Mouse (Mus musculus): Measurements from ENCODE around the gene Btc. TPM values are rescaled to one million over a fixed set of nuclear protein-coding genes. Genes with fewer than 3 reads are reported as not detected.

Btc gene
- polyA plus RNA-seq, 1 experiment from 2014 or later = 2.2 TPM

DNA sequence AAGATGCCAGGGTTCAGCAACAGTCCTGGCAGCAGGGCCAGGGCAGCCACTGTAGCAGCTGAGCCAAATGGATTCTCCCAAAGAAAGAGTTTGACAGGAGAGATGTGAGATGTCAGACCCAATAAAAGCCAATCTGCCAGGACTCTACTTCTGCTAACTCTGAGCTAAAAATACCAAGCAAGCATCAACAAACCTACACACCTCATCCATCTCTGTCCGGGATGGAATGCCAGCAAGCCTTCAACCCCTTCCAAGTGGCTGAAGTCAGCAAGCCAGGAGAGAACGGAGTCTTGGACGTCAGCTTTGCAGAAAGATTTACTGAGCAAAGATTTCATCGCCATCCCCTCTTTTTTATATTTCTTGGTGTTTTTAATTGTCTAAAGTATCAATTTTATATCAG is 88.8 kb downstream of the Btc start:
- H3K9ac ChIP-seq (ENCODE audit: low read length) = no peak overlapping the region
- no peak overlapping the region for H3K4me3 ChIP-seq (ENCODE audit: control insufficient read depth in 1 of 2, insufficient read depth in 1 of 2, low read depth in 1 of 2, low read length in 2 of 2)
- no peaks in the 10 kb centered on the region for H3K36me3 ChIP-seq (ENCODE audit: control insufficient read depth, insufficient read depth, low read length)
- no peak overlapping the region for H3K4me2 ChIP-seq (ENCODE audit: low read length)
- no peaks in the 10 kb centered on the region for H3K4me1 ChIP-seq (ENCODE audit: control insufficient read depth in 2 of 2, insufficient read depth in 2 of 2, low read length in 2 of 2)
- no peak overlapping the region for H3K27ac ChIP-seq (replicated peaks in 1 of 2; ENCODE audit: control insufficient read depth in 1 of 2, insufficient read depth in 1 of 2, low read depth in 2 of 2, low read length in 2 of 2)
- H3K27me3 ChIP-seq (ENCODE audit: control insufficient read depth, insufficient read depth, low read length) = no peaks in the 10 kb centered on the region
- 35% methylated on average over 4 of the region's 4 CpGs for WGBS
- no peaks in the 10 kb centered on the region for H3K9me3 ChIP-seq (ENCODE audit: control insufficient read depth, low read length)
- ATAC-seq (ENCODE audit: insufficient number of reproducible peaks, insufficient read depth, low FRiP score, low read depth) = no peak

DNA sequence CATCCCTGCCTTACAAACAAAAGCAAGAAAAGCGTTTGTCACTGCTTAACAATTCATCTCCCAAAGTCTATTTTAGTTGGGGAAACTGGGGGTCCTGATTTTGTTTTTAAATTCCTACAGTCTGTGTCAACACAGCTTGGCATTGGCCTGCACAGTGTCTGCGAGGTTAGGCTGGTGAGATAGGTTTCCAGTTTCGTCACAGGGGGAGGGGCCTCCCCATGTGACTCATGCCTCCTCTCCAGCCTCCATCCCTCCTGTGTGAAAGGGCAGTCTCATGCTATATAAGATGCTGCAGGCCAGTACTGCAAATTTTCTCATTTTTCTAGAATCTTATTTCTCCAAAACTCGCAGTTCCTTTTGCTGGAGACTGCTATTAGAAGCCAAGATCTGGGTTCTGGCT is 91.0 kb downstream of the Btc start:
- H3K4me3 ChIP-seq (ENCODE audit: control insufficient read depth in 1 of 2, insufficient read depth in 1 of 2, low read depth in 1 of 2, low read length in 2 of 2) = no peak overlapping the region
- ATAC-seq (ENCODE audit: insufficient number of reproducible peaks, insufficient read depth, low FRiP score, low read depth) = no peak
- no peaks in the 10 kb centered on the region for H3K9me3 ChIP-seq (ENCODE audit: control insufficient read depth, low read length)
- no peak overlapping the region for H3K9ac ChIP-seq (ENCODE audit: low read length)
- H3K4me2 ChIP-seq (ENCODE audit: low read length) = no peak overlapping the region
- H3K27ac ChIP-seq (replicated peaks in 1 of 2; ENCODE audit: control insufficient read depth in 1 of 2, insufficient read depth in 1 of 2, low read depth in 2 of 2, low read length in 2 of 2) = no peak overlapping the region
- H3K4me1 ChIP-seq (ENCODE audit: control insufficient read depth in 2 of 2, insufficient read depth in 2 of 2, low read length in 2 of 2) = no peaks in the 10 kb centered on the region
- H3K36me3 ChIP-seq (ENCODE audit: control insufficient read depth, insufficient read depth, low read length) = no peaks in the 10 kb centered on the region
- WGBS = 28% methylated on average over 4 of the region's 4 CpGs
- no peaks in the 10 kb centered on the region for H3K27me3 ChIP-seq (ENCODE audit: control insufficient read depth, insufficient read depth, low read length)

GRCm38 (mm10) chr5:91308576-91308975 is 94.2 kb downstream of the Btc start:
- no peak for ATAC-seq (ENCODE audit: insufficient number of reproducible peaks, insufficient read depth, low FRiP score, low read depth)
- Histone ChIP-seq H3K27ac (replicated peaks in 1 of 2; ENCODE audit: control insufficient read depth in 1 of 2, insufficient read depth in 1 of 2, low read depth in 2 of 2, low read length in 2 of 2) (no peak overlapping the region), H3K4me3 (ENCODE audit: control insufficient read depth in 1 of 2, insufficient read depth in 1 of 2, low read depth in 1 of 2, low read length in 2 of 2) (no peak overlapping the region), H3K9ac (ENCODE audit: low read length) (no peak overlapping the region), H3K4me1 (ENCODE audit: control insufficient read depth in 2 of 2, insufficient read depth in 2 of 2, low read length in 2 of 2) (no peaks in the 10 kb centered on the region), H3K9me3 (ENCODE audit: control insufficient read depth, low read length) (no peaks in the 10 kb centered on the region), H3K36me3 (ENCODE audit: control insufficient read depth, insufficient read depth, low read length) (no peaks in the 10 kb centered on the region), H3K4me2 (ENCODE audit: low read length) (no peak overlapping the region), H3K27me3 (ENCODE audit: control insufficient read depth, insufficient read depth, low read length) (no peaks in the 10 kb centered on the region)
- WGBS = 42% methylated on average over 7 of the region's 7 CpGs

GRCm38 (mm10) chr5:91307907-91308306 is 94.9 kb downstream of the Btc start:
- Histone ChIP-seq H3K4me2 (ENCODE audit: low read length) (no peak overlapping the region), H3K27ac (replicated peaks in 1 of 2; ENCODE audit: control insufficient read depth in 1 of 2, insufficient read depth in 1 of 2, low read depth in 2 of 2, low read length in 2 of 2) (no peak overlapping the region), H3K4me1 (ENCODE audit: control insufficient read depth in 2 of 2, insufficient read depth in 2 of 2, low read length in 2 of 2) (no peaks in the 10 kb centered on the region), H3K36me3 (ENCODE audit: control insufficient read depth, insufficient read depth, low read length) (no peaks in the 10 kb centered on the region), H3K4me3 (ENCODE audit: control insufficient read depth in 1 of 2, insufficient read depth in 1 of 2, low read depth in 1 of 2, low read length in 2 of 2) (no peak overlapping the region), H3K9ac (ENCODE audit: low read length) (no peak overlapping the region), H3K9me3 (ENCODE audit: control insufficient read depth, low read length) (no peaks in the 10 kb centered on the region), H3K27me3 (ENCODE audit: control insufficient read depth, insufficient read depth, low read length) (no peaks in the 10 kb centered on the region)
- WGBS = 6% methylated on average over 1 of the region's 1 CpGs
- ATAC-seq (ENCODE audit: insufficient number of reproducible peaks, insufficient read depth, low FRiP score, low read depth) = no peak

Other genes starting within 250 kb of the Btc start
- gene Parm1, start 114.6 kb upstream of the Btc start, polyA plus RNA-seq (2014; fragmentation: Nextera tagmentation; extraction: Ambion mirVana) = 33.3 and 34.2 TPM in 2 replicates